Mouse (Mus musculus) kidney, embryonic 14.5 days (tissue): ENCODE results near the gene Tubgcp4. TPM values are rescaled to one million over a fixed set of nuclear protein-coding genes. Genes with fewer than 3 reads are reported as not detected.
A peak's percentile ranks its signal among the peaks of the same experiment; 100 is the strongest.

Experiments
- ATAC-seq: fragments of 200-750 bp; cut with Nextera tagmentation; 2 replicates; pipeline ENCODE4 v1.8.0; 2017; ENCODE audit warnings: moderate number of reproducible peaks, mild to moderate bottlenecking, moderate TSS enrichment, moderate library complexity; ENCODE audit not compliant: low FRiP score, low TSS enrichment
- H3K27ac ChIP-seq: fragments of 300-500 bp; sonication (generic); 2 replicates; pipeline ENCODE4 v1.5.1; 2014; ENCODE audit warnings: low read depth, mild to moderate bottlenecking, low read length, moderate library complexity, mixed read lengths
- H3K27me3 ChIP-seq: fragments of 300-500 bp; sonication (generic); 2 replicates; pipeline ENCODE4 v1.6.1; 2014; ENCODE audit warnings: mild to moderate bottlenecking, low read length; ENCODE audit not compliant: control insufficient read depth, insufficient read depth
- H3K36me3 ChIP-seq: fragments of 300-500 bp; sonication (generic); 2 replicates; pipeline ENCODE4 v1.6.1; 2014; ENCODE audit warnings: low read length, mixed read lengths; ENCODE audit not compliant: control insufficient read depth, insufficient read depth
- H3K4me1 ChIP-seq: fragments of 300-500 bp; sonication (generic); 2 replicates; pipeline ENCODE4 v1.6.1; 2014; ENCODE audit warnings: low read length, mixed read lengths; ENCODE audit not compliant: control insufficient read depth, insufficient read depth
- H3K4me2 ChIP-seq: fragments of 300-500 bp; sonication (generic); replicated peaks from 2 replicates; pipeline ENCODE4 v1.6.1; 2014; ENCODE audit warnings: low read depth, mild to moderate bottlenecking, low read length
- H3K4me3 ChIP-seq: fragments of 300-500 bp; sonication (generic); 2 replicates; pipeline ENCODE4 v1.5.1; 2014; ENCODE audit warnings: mild to moderate bottlenecking, low read length
- H3K9ac ChIP-seq: fragments of 300-500 bp; sonication (generic); 2 replicates; pipeline ENCODE4 v1.6.1; 2014; ENCODE audit warnings: low read depth, mild to moderate bottlenecking, low read length, moderate library complexity
- H3K9me3 ChIP-seq: fragments of 300-500 bp; sonication (generic); 2 replicates; pipeline ENCODE4 v1.6.1; 2016; ENCODE audit warnings: low read length; ENCODE audit not compliant: control insufficient read depth
- WGBS: fragments of 180-500 bp; shearing (Covaris S2); extraction: QIAGEN DNeasy Blood & Tissue Kit; methylation state at CpG from one replicate; pipeline ENCODE4 v1.1.7; 2014; 5-methylcytosine and 5-hydroxymethylcytosine counted together
- polyA plus RNA-seq: library from polyadenylated mRNA; unstranded; fragments of >200 nt; fragmentation: Nextera tagmentation; extraction: Ambion mirVana; gene quantifications from 2 replicates; pipeline ENCODE4 v1.2.1, GENCODE M21; 2014

The Tubgcp4 gene
- polyA plus RNA-seq, 1 experiment from 2014 or later = 59.9 TPM

DNA sequence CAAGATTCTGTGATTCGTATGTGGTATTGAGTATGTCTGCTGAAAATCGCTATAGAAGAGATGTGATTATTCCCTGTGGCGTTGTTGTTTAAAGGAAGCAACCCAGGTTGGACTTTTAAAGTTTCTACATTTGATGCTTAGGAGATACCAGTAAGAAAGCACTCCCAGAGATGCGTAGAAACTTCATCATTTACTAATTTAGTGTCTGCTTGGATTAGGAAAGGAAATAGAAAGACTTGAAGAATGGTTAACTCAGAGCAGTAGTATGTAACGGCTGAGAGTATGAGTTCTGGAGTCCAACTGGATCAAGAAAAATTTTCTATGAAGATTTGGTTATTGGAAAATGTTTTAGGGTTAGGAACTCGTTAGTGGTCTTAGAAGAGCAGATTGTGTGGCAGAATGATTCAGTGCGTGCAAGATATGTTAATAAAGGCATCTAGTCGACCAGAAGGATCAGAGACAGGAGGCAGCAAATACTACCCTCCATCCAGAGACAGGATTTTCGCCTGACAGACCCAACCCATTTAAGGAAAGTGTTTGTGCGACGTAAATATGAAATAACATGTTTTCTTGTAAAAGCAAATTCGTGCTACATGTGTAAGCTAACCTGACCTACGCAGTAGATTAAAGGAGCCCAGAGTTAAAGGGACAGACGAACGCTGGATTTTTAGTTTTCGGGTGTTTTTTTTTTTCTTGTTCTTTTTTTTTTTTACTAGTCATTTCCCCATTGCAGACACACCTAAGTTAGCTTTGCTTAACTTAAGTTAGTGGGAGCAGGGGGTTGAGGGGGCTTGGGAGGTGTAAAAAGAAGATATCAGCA is 29.0 kb upstream of the Tubgcp4 start:
- peak overlapping the region; percentile 98; the same call in 1 of the 2 replicates for H3K27ac ChIP-seq
- peak overlapping the region; percentile 65 for H3K4me3 ChIP-seq
- no peaks in the 10 kb centered on the region for H3K27me3 ChIP-seq
- H3K9ac ChIP-seq = peak overlapping the region; percentile 79
- peaks cover 10% of the 10 kb centered on the region for H3K9me3 ChIP-seq
- ATAC-seq = no peak
- peaks cover 15% of the 10 kb centered on the region; the same call in 1 of the 2 replicates for H3K4me1 ChIP-seq
- H3K4me2 ChIP-seq = peak overlapping the region; percentile 80
- 73% methylated on average over 16 of the region's 16 CpGs for WGBS
- H3K36me3 ChIP-seq = peaks cover 27% of the 10 kb centered on the region

DNA sequence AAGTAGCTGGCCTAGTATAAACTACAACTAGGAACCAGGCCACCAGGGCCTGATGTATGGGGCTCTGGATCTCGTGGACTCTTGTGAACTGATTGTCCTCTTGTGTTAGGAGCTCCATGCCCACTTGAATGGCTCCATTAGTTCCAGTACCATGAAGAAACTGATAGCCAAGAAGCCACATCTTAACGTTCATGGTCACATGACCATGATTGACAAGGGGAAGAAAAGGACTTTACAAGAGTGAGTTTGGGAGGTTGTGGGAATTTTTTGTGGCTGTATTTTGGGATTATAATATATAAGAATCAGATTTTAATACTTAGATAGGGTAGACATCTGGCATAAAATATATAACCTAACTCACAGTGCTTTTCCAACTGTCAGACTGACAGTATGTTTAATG is 28.0 kb upstream of the Tubgcp4 start:
- Histone ChIP-seq H3K9ac (no peak overlapping the region), H3K36me3 (peaks cover 31% of the 10 kb centered on the region), H3K27ac (no peak overlapping the region), H3K9me3 (peaks cover 10% of the 10 kb centered on the region), H3K27me3 (no peaks in the 10 kb centered on the region), H3K4me1 (peaks cover 15% of the 10 kb centered on the region; the same call in 1 of the 2 replicates), H3K4me3 (no peak overlapping the region), H3K4me2 (no peak overlapping the region)
- WGBS = 74% methylated on average over 2 of the region's 2 CpGs
- no peak for ATAC-seq

DNA sequence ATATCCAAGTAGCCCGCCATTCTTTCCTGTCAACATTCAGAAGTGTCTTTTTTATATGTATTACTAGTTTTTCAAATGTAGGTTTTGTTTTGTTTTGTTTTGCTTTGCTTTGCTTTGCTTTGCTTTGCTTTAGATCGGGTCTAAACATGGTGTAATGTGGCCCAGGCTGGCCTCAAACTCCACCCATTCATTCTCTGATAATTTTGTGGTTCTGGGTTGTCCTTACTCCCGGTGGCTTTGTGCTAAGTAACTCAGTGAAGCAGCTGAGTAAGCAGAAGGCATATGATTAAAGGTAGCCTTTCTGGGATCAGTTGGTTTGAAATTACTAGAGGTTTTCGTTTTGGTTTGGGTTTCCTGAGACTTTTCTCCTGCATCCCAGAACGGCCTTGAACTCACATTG is 20.8 kb upstream of the Tubgcp4 start:
- Histone ChIP-seq H3K4me2 (no peak overlapping the region), H3K27ac (no peak overlapping the region), H3K4me3 (no peak overlapping the region), H3K9ac (no peak overlapping the region), H3K4me1 (no peaks in the 10 kb centered on the region), H3K9me3 (no peaks in the 10 kb centered on the region), H3K36me3 (peaks cover 30% of the 10 kb centered on the region), H3K27me3 (no peaks in the 10 kb centered on the region)
- 94% methylated on average over 5 of the region's 5 CpGs for WGBS
- ATAC-seq = no peak

DNA sequence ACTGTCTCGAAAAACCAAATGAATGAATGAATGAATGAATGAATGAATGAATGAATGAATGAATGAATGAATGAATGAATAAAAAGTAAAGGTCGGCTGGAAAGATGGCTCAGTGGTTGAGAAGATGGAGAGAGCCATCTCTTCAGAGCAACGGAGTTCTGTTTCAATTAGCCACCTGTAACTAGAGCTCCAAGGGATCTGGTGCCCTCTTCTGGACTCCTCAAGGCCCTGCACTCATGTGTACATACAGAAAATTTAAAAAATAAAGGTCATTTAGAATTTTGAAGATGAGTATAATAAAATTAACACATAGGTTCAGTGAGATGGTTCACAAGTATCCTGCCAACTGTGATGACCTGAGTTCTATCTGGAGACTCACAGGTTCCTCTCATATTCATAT is 17.4 kb upstream of the Tubgcp4 start:
- 88% methylated on average over 3 of the region's 3 CpGs for WGBS
- Histone ChIP-seq H3K4me3 (no peak overlapping the region), H3K4me2 (no peak overlapping the region), H3K4me1 (no peaks in the 10 kb centered on the region), H3K9ac (no peak overlapping the region), H3K27ac (no peak overlapping the region), H3K27me3 (no peaks in the 10 kb centered on the region), H3K36me3 (peaks cover 25% of the 10 kb centered on the region), H3K9me3 (no peaks in the 10 kb centered on the region)
- no peak for ATAC-seq

DNA sequence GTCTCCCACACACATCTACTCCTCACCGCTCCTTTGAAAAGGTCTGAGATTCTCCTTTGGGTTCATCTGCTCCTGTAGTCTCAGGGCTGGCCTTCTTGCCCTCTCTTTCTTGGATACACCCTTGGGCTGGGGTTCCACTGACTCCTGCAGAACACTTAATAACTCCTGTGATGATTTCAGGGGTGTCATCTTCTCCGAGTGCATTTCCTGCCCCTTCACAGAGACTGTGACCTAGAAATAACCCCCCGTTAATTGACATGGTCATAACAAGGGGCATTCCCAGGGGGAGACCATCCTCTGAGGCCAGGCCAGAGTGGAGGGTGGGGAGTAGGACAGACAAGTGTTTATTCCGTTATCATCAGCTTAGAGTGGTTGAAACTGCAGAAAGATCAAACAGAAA is 1.3 kb upstream of the Tubgcp4 start:
- H3K4me1 ChIP-seq = peaks cover 19% of the 10 kb centered on the region
- no peak overlapping the region for H3K27ac ChIP-seq
- H3K9ac ChIP-seq = peak overlapping the region; percentile 74; the same call in 1 of the 2 replicates
- WGBS = 39% methylated on average over 4 of the region's 4 CpGs
- no peak for ATAC-seq
- peaks cover 22% of the 10 kb centered on the region for H3K36me3 ChIP-seq
- peak overlapping the region; percentile 65 for H3K4me3 ChIP-seq
- no peaks in the 10 kb centered on the region for H3K9me3 ChIP-seq
- H3K27me3 ChIP-seq = no peaks in the 10 kb centered on the region
- peak overlapping the region; percentile 70 for H3K4me2 ChIP-seq

DNA sequence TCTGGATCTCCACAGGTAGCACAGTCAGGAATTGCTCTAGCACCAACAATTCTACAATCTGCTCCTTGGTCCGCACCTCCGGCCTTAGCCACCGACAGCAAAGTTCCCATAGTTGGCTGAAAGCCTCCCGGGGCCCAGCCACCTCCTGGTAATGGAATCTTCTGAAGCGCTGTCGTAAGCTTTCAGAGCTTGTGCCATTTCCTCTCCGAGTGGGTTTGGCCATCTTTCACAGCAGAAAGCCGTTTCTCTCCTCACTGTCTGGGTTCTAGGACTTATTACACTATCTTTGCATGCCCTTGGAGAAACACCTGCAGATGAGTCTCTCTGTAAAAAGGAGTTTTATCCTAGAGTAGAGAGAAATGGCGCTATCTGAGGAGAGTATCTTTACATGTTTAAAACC is 552 bp upstream of the Tubgcp4 start:
- Histone ChIP-seq H3K27ac (peak overlapping the region; percentile 93; the same call in 1 of the 2 replicates), H3K4me1 (peaks cover 19% of the 10 kb centered on the region), H3K4me2 (peak overlapping the region; percentile 70), H3K9ac (peak overlapping the region; percentile 74), H3K4me3 (peak overlapping the region; percentile 65), H3K27me3 (no peaks in the 10 kb centered on the region), H3K36me3 (peaks cover 23% of the 10 kb centered on the region), H3K9me3 (no peaks in the 10 kb centered on the region)
- no peak for ATAC-seq
- WGBS = 6% methylated on average over 9 of the region's 9 CpGs

DNA sequence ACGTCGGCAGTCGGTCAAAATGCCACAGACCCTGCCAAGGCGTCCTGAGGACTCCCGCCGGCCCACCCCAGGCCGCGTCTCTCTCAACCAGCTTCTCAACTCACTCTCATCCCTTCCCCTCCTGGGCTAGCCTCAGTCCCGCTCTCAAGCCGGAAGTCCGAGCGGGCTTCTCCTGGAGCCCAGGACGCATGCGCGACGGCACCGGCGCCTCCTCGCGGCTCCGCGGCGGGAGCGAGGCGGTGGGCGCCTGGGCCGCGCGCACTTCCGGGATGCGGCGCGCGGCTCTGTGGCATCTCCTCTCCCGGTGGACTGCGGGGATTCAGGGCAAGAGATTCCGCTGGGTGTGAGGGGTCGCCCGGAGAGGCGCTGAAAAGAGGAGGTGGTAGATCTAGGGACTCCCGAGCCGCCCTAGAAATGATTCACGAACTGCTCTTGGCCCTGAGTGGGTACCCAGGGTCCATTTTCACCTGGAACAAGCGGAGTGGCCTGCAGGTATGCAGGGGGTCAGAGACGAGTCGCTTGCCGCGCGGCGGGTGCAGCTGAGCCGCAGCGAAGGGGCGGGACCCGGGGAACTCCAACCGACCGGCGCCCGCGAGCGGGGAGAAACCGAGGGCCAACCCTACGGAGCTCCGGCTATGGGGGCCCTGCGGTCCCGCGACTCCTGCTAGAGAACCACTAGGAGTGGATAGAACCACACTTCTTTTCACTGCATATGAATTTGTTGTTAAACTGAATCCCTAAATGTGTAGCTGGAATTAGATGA is 707 bp downstream of the Tubgcp4 start, which contains the start of gene Zscan29:
TSS of gene Zscan29 (minus strand) at position 146 of the 763 bp plus-strand sequence.
- peak; percentile 94 for ATAC-seq
- Histone ChIP-seq H3K27ac (peak within 1 kb of the TSS; percentile 93), H3K9me3 (no peaks in the 10 kb centered on the region), H3K4me2 (peak within 1 kb of the TSS; percentile 70), H3K4me1 (peaks cover 19% of the 10 kb centered on the region), H3K36me3 (peaks cover 27% of the 10 kb centered on the region), H3K4me3 (peak within 1 kb of the TSS; percentile 65), H3K27me3 (no peaks in the 10 kb centered on the region), H3K9ac (peak within 1 kb of the TSS; percentile 74)
- under 1% methylated on average over 66 of the region's 66 CpGs for WGBS

DNA sequence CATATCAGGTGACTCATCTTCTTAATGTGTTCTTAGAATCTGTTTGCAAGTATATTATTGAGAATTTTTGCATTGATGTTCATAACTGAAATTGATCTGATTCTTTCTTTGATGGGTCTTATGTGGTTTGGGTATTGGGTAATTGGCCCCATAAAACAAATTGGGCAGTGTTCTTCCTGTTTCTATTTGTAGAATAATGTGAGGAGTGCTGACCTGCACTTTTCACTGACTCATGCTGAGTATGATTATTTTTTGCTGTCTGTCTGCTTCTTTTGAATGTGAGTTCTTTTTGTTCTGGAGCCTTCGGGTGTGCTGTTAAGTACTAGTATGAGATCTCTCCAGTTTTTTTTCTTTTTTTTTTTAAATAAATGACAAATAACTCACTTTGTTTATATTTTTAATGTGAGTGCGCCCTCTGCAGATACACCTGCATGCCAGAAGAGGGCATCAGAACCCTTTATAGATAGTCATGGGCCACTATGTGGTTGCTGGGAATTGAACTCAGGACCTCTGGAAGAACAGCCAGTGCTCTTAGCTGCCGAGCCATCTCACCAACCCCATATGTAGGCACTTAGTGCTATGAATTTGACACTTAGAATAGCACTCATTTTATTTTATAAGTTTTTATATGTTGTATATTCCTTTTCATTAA is 8.5 kb downstream of the Tubgcp4 start:
- Histone ChIP-seq H3K4me2 (no peak overlapping the region), H3K9me3 (no peaks in the 10 kb centered on the region), H3K4me3 (no peak overlapping the region), H3K27ac (no peak overlapping the region), H3K36me3 (peaks cover 69% of the 10 kb centered on the region), H3K4me1 (no peaks in the 10 kb centered on the region), H3K9ac (no peak overlapping the region), H3K27me3 (no peaks in the 10 kb centered on the region)
- WGBS = 95% methylated on average over 3 of the region's 3 CpGs
- no peak for ATAC-seq
